Mouse (Mus musculus) midbrain, embryonic 13.5 days (tissue): Measurements from ENCODE around the gene Riox2. TPM values are rescaled to one million over a fixed set of nuclear protein-coding genes. Genes with fewer than 3 reads are reported as not detected.
A peak's percentile ranks its signal among the peaks of the same experiment; 100 is the strongest.
"Not testable (repeated sequence)": the region's sequence is repeated elsewhere in the genome, so short reads cannot be mapped to it uniquely, and the experiment has no call there.

Experiments used
- ATAC-seq: fragments of 200-750 bp; cut with Nextera tagmentation; 2 replicates; pipeline ENCODE4 v1.8.0; 2017; ENCODE audit warnings: mild to moderate bottlenecking, moderate TSS enrichment, moderate library complexity
- H3K27ac ChIP-seq: fragments of 300-500 bp; sonication (generic); 2 replicates; pipeline ENCODE4 v1.5.1; 2015; ENCODE audit warnings: inconsistent platforms, mild to moderate bottlenecking, moderate library complexity
- H3K27me3 ChIP-seq: fragments of 300-500 bp; sonication (generic); 2 replicates; pipeline ENCODE4 v1.6.1; 2015; ENCODE audit warnings: mild to moderate bottlenecking, inconsistent platforms
- H3K36me3 ChIP-seq: fragments of 300-500 bp; sonication (generic); 2 replicates; pipeline ENCODE4 v1.6.1; 2015; ENCODE audit warnings: mild to moderate bottlenecking, inconsistent platforms
- H3K4me1 ChIP-seq: fragments of 300-500 bp; sonication (generic); replicated peaks from 2 replicates; pipeline ENCODE4 v1.6.1; 2015; ENCODE audit warnings: inconsistent platforms
- H3K4me2 ChIP-seq: fragments of 300-500 bp; sonication (generic); replicated peaks from 2 replicates; pipeline ENCODE4 v1.6.1; 2015; ENCODE audit warnings: moderate library complexity, mild to moderate bottlenecking, inconsistent platforms
- H3K4me3 ChIP-seq: fragments of 300-500 bp; sonication (generic); replicated peaks from 2 replicates; pipeline ENCODE4 v1.5.1; 2015; ENCODE audit warnings: mild to moderate bottlenecking, inconsistent platforms
- H3K9ac ChIP-seq: fragments of 300-500 bp; sonication (generic); replicated peaks from 2 replicates; pipeline ENCODE4 v1.6.1; 2015; ENCODE audit warnings: mild to moderate bottlenecking, inconsistent platforms
- H3K9me3 ChIP-seq: fragments of 300-500 bp; sonication (generic); 2 replicates; pipeline ENCODE4 v1.6.1; 2016; ENCODE audit warnings: mild to moderate bottlenecking, inconsistent platforms
- WGBS: fragments of 180-500 bp; shearing (Covaris S2); methylation state at CpG from one replicate; pipeline ENCODE4 v1.1.7; 2015; 5-methylcytosine and 5-hydroxymethylcytosine counted together
- polyA plus RNA-seq: library from polyadenylated mRNA; unstranded; fragments of >200 nt; fragmentation: Nextera tagmentation; extraction: Ambion mirVana; gene quantifications from 2 replicates; pipeline ENCODE4 v1.2.1, GENCODE M21; 2015

Gene Riox2
- 11.5 TPM in 2 replicates for polyA plus RNA-seq

GRCm38 (mm10) chr16:59471637-59472278, at the start of gene Riox2:
Gene Riox2 (plus strand): TSS chr16:59471775.
- H3K27ac ChIP-seq: no peak within 1 kb of the TSS
- H3K27me3 ChIP-seq: no peaks in the 10 kb centered on the region
- H3K4me1 ChIP-seq: peaks cover 6% of the 10 kb centered on the region; the same call in 1 of the 2 replicates
- 2% methylated on average over 55 of the region's 56 CpGs for WGBS
- peak within 1 kb of the TSS; percentile 63 for H3K9ac ChIP-seq
- ATAC-seq: peak; percentile 97
- H3K36me3 ChIP-seq: no peaks in the 10 kb centered on the region
- H3K4me2 ChIP-seq: peak within 1 kb of the TSS; percentile 84
- H3K9me3 ChIP-seq: no peaks in the 10 kb centered on the region
- peak within 1 kb of the TSS; percentile 66 for H3K4me3 ChIP-seq

GRCm38 (mm10) chr16:59427960-59428359, 43.6 kb upstream of the Riox2 start:
- Histone ChIP-seq H3K9ac (no peak overlapping the region), H3K9me3 (no peaks in the 10 kb centered on the region), H3K4me1 (0 out of 2 replicates have a peak, but pooled peaks cover 2% of the 10 kb centered on the region), H3K4me2 (no peak overlapping the region), H3K36me3 (no peaks in the 10 kb centered on the region), H3K27me3 (no peaks in the 10 kb centered on the region), H3K27ac (no peak overlapping the region), H3K4me3 (no peak overlapping the region)
- 0 out of 2 replicates have a peak, but pooled peaks have one; percentile 55 for ATAC-seq
- 59% methylated on average over 7 of the region's 7 CpGs for WGBS

- Histone ChIP-seq H3K9ac (no peak overlapping the region), H3K4me2 (no peak overlapping the region), H3K4me3 (no peak overlapping the region), H3K9me3 (no peaks in the 10 kb centered on the region), H3K27me3 (no peaks in the 10 kb centered on the region), H3K4me1 (0 out of 2 replicates have a peak, but pooled peaks cover 2% of the 10 kb centered on the region), H3K36me3 (no peaks in the 10 kb centered on the region), H3K27ac (no peak overlapping the region)
- 79% methylated on average over 11 of the region's 11 CpGs for WGBS
- no peak for ATAC-seq
Measured at GRCm38 (mm10) chr16:59433181-59433580, 38.4 kb upstream of the Riox2 start.

GRCm38 (mm10) chr16:59444880-59445559, 26.6 kb upstream of the Riox2 start:
- H3K36me3 ChIP-seq: no peaks in the 10 kb centered on the region
- no peak overlapping the region for H3K4me2 ChIP-seq
- no peak for ATAC-seq
- no peak overlapping the region for H3K4me3 ChIP-seq
- no peaks in the 10 kb centered on the region for H3K9me3 ChIP-seq
- no peaks in the 10 kb centered on the region for H3K4me1 ChIP-seq
- H3K27ac ChIP-seq: no peak overlapping the region
- 86% methylated on average over 7 of the region's 7 CpGs for WGBS
- H3K27me3 ChIP-seq: no peaks in the 10 kb centered on the region
- no peak overlapping the region for H3K9ac ChIP-seq

- Histone ChIP-seq H3K9me3 (no peaks in the 10 kb centered on the region), H3K27ac (no peak overlapping the region), H3K36me3 (no peaks in the 10 kb centered on the region), H3K4me1 (no peaks in the 10 kb centered on the region), H3K4me3 (no peak overlapping the region), H3K4me2 (no peak overlapping the region), H3K27me3 (no peaks in the 10 kb centered on the region), H3K9ac (no peak overlapping the region)
- WGBS: 72% methylated on average over 1 of the region's 1 CpGs
- no peak for ATAC-seq
Measured at GRCm38 (mm10) chr16:59448181-59448580, 23.4 kb upstream of the Riox2 start.

GRCm38 (mm10) chr16:59449092-59449491, 22.5 kb upstream of the Riox2 start:
- H3K4me2 ChIP-seq: no peak overlapping the region
- no peaks in the 10 kb centered on the region for H3K27me3 ChIP-seq
- no peak overlapping the region for H3K4me3 ChIP-seq
- no peak overlapping the region for H3K27ac ChIP-seq
- no peaks in the 10 kb centered on the region for H3K36me3 ChIP-seq
- ATAC-seq: no peak
- H3K9ac ChIP-seq: no peak overlapping the region
- no peaks in the 10 kb centered on the region for H3K4me1 ChIP-seq
- no peaks in the 10 kb centered on the region for H3K9me3 ChIP-seq

- Histone ChIP-seq H3K36me3 (no peaks in the 10 kb centered on the region), H3K4me2 (no peak overlapping the region), H3K4me3 (no peak overlapping the region), H3K9ac (no peak overlapping the region), H3K27ac (no peak overlapping the region), H3K27me3 (no peaks in the 10 kb centered on the region), H3K4me1 (no peaks in the 10 kb centered on the region), H3K9me3 (no peaks in the 10 kb centered on the region)
- 85% methylated on average over 5 of the region's 5 CpGs for WGBS
- no peak for ATAC-seq
Measured at GRCm38 (mm10) chr16:59451813-59452212, 19.8 kb upstream of the Riox2 start.

GRCm38 (mm10) chr16:59459259-59459861, 12.2 kb upstream of the Riox2 start:
- H3K4me3 ChIP-seq, H3K4me2 ChIP-seq, H3K4me1 ChIP-seq, H3K27me3 ChIP-seq, H3K9ac ChIP-seq, H3K36me3 ChIP-seq, H3K27ac ChIP-seq, H3K9me3 ChIP-seq: not testable (repeated sequence)
- ATAC-seq: peak; percentile 43; the same call in 1 of the 2 replicates
- WGBS: 89% methylated on average over 5 of the region's 5 CpGs

- Histone ChIP-seq H3K9ac (no peak overlapping the region), H3K27me3 (no peaks in the 10 kb centered on the region), H3K9me3 (peaks cover 5% of the 10 kb centered on the region; the same call in 1 of the 2 replicates), H3K4me1 (no peaks in the 10 kb centered on the region), H3K4me2 (no peak overlapping the region), H3K4me3 (no peak overlapping the region), H3K36me3 (no peaks in the 10 kb centered on the region), H3K27ac (no peak overlapping the region)
- ATAC-seq: no peak
- WGBS: 77% methylated on average over 4 of the region's 4 CpGs
Measured at GRCm38 (mm10) chr16:59463567-59463966, 8.0 kb upstream of the Riox2 start.

GRCm38 (mm10) chr16:59463973-59464372, 7.6 kb upstream of the Riox2 start:
- no peaks in the 10 kb centered on the region for H3K4me1 ChIP-seq
- H3K9me3 ChIP-seq: peaks cover 5% of the 10 kb centered on the region; the same call in 1 of the 2 replicates
- no peak overlapping the region for H3K27ac ChIP-seq
- H3K36me3 ChIP-seq: no peaks in the 10 kb centered on the region
- no peaks in the 10 kb centered on the region for H3K27me3 ChIP-seq
- ATAC-seq: no peak
- H3K9ac ChIP-seq: no peak overlapping the region
- no peak overlapping the region for H3K4me2 ChIP-seq
- 95% methylated on average over 6 of the region's 6 CpGs for WGBS
- H3K4me3 ChIP-seq: no peak overlapping the region

GRCm38 (mm10) chr16:59469846-59470245, 1.7 kb upstream of the Riox2 start:
- 93% methylated on average over 1 of the region's 1 CpGs for WGBS
- Histone ChIP-seq H3K4me3 (no peak overlapping the region), H3K9ac (no peak overlapping the region), H3K27ac (no peak overlapping the region), H3K36me3 (no peaks in the 10 kb centered on the region), H3K9me3 (peaks cover 4% of the 10 kb centered on the region; the same call in 1 of the 2 replicates), H3K4me2 (no peak overlapping the region), H3K27me3 (no peaks in the 10 kb centered on the region), H3K4me1 (peaks cover 6% of the 10 kb centered on the region; the same call in 1 of the 2 replicates)
- ATAC-seq: no peak

- peak overlapping the region; percentile 66 for H3K4me3 ChIP-seq
- no peaks in the 10 kb centered on the region for H3K27me3 ChIP-seq
- H3K27ac ChIP-seq: no peak overlapping the region
- ATAC-seq: peak; percentile 18; the same call in 1 of the 2 replicates
- WGBS: 62% methylated on average over 6 of the region's 6 CpGs
- H3K4me2 ChIP-seq: peak overlapping the region; percentile 84
- peak overlapping the region; percentile 63; the same call in 1 of the 2 replicates for H3K9ac ChIP-seq
- H3K9me3 ChIP-seq: no peaks in the 10 kb centered on the region
- no peaks in the 10 kb centered on the region for H3K36me3 ChIP-seq
- peaks cover 6% of the 10 kb centered on the region; the same call in 1 of the 2 replicates for H3K4me1 ChIP-seq
Measured at GRCm38 (mm10) chr16:59472546-59472945, 971 bp downstream of the Riox2 start.
